Mouse (Mus musculus): ENCODE measurements around the gene Olfr1442. TPM values are rescaled to one million over a fixed set of nuclear protein-coding genes. Genes with fewer than 3 reads are reported as not detected.

Gene Olfr1442
- polyA plus RNA-seq, 1 experiment from 2014 or later: not detected

- no peak for ATAC-seq (replicated peaks; ENCODE audit: insufficient number of reproducible peaks, low FRiP score, low TSS enrichment)
- H3K4me2 ChIP-seq: no peak overlapping the region
- H3K4me3 ChIP-seq (ENCODE audit: low read depth, low read length): no peak overlapping the region
- H3K36me3 ChIP-seq (ENCODE audit: control insufficient read depth, insufficient read depth, low read length): no peaks in the 10 kb centered on the region
- H3K27ac ChIP-seq (ENCODE audit: low read depth, low read length): no peak overlapping the region
- H3K4me1 ChIP-seq (ENCODE audit: control insufficient read depth, insufficient read depth, low read length): no peaks in the 10 kb centered on the region
- 82% methylated on average over 4 of the region's 4 CpGs for WGBS (ENCODE audit: insufficient replicate concordance)
- H3K9ac ChIP-seq (ENCODE audit: low read depth, low read length): no peak overlapping the region
- H3K9me3 ChIP-seq (replicated peaks; ENCODE audit: control insufficient read depth, low read length): no peaks in the 10 kb centered on the region
- no peaks in the 10 kb centered on the region for H3K27me3 ChIP-seq (ENCODE audit: control insufficient read depth, insufficient read depth, low read length)
Measured at GRCm38 (mm10) chr19:12671051-12671450, 812 bp downstream of the Olfr1442 start.

- no peak within 1 kb of the TSS for H3K4me2 ChIP-seq
- WGBS (ENCODE audit: insufficient replicate concordance): 57% methylated on average over 3 of the region's 3 CpGs
- H3K9me3 ChIP-seq (replicated peaks; ENCODE audit: control insufficient read depth, low read length): no peaks in the 10 kb centered on the region
- no peak within 1 kb of the TSS for H3K4me3 ChIP-seq (ENCODE audit: low read depth, low read length)
- H3K4me1 ChIP-seq (ENCODE audit: control insufficient read depth, insufficient read depth, low read length): no peaks in the 10 kb centered on the region
- no peaks in the 10 kb centered on the region for H3K36me3 ChIP-seq (ENCODE audit: control insufficient read depth, insufficient read depth, low read length)
- H3K27me3 ChIP-seq (ENCODE audit: control insufficient read depth, insufficient read depth, low read length): no peaks in the 10 kb centered on the region
- no peak for ATAC-seq (replicated peaks; ENCODE audit: insufficient number of reproducible peaks, low FRiP score, low TSS enrichment)
- no peak within 1 kb of the TSS for H3K27ac ChIP-seq (ENCODE audit: low read depth, low read length)
- H3K9ac ChIP-seq (ENCODE audit: low read depth, low read length): no peak within 1 kb of the TSS
Measured at GRCm38 (mm10) chr19:12677812-12678211, 7.6 kb downstream of the Olfr1442 start, which contains the start of gene Olfr1443. Olfr1443 (plus strand) TSS chr19:12678112.

GRCm38 (mm10) chr19:12684638-12685037 lies 14.4 kb downstream of the Olfr1442 start:
- H3K4me3 ChIP-seq (ENCODE audit: low read depth, low read length): no peak overlapping the region
- no peaks in the 10 kb centered on the region for H3K36me3 ChIP-seq (ENCODE audit: control insufficient read depth, insufficient read depth, low read length)
- H3K27ac ChIP-seq (ENCODE audit: low read depth, low read length): no peak overlapping the region
- no peak overlapping the region for H3K9ac ChIP-seq (ENCODE audit: low read depth, low read length)
- H3K27me3 ChIP-seq (ENCODE audit: control insufficient read depth, insufficient read depth, low read length): no peaks in the 10 kb centered on the region
- no peaks in the 10 kb centered on the region for H3K9me3 ChIP-seq (replicated peaks; ENCODE audit: control insufficient read depth, low read length)
- H3K4me1 ChIP-seq (ENCODE audit: control insufficient read depth, insufficient read depth, low read length): no peaks in the 10 kb centered on the region
- no peak overlapping the region for H3K4me2 ChIP-seq
- no peak for ATAC-seq (replicated peaks; ENCODE audit: insufficient number of reproducible peaks, low FRiP score, low TSS enrichment)

GRCm38 (mm10) chr19:12685231-12685630 lies 15.0 kb downstream of the Olfr1442 start:
- Histone ChIP-seq H3K27me3 (ENCODE audit: control insufficient read depth, insufficient read depth, low read length) (no peaks in the 10 kb centered on the region), H3K4me1 (ENCODE audit: control insufficient read depth, insufficient read depth, low read length) (no peaks in the 10 kb centered on the region)

GRCm38 (mm10) chr19:12695590-12695989 lies 25.4 kb downstream of the Olfr1442 start, which contains the start of gene Keg1:
Keg1 (plus strand) TSS chr19:12695786.
- WGBS (ENCODE audit: insufficient replicate concordance): 71% methylated on average over 3 of the region's 3 CpGs
- H3K36me3 ChIP-seq (ENCODE audit: control insufficient read depth, insufficient read depth, low read length): no peaks in the 10 kb centered on the region
- no peaks in the 10 kb centered on the region for H3K27me3 ChIP-seq (ENCODE audit: control insufficient read depth, insufficient read depth, low read length)
- no peak within 1 kb of the TSS for H3K27ac ChIP-seq (ENCODE audit: low read depth, low read length)
- H3K9me3 ChIP-seq (replicated peaks; ENCODE audit: control insufficient read depth, low read length): no peaks in the 10 kb centered on the region
- no peak within 1 kb of the TSS for H3K4me2 ChIP-seq
- no peak for ATAC-seq (replicated peaks; ENCODE audit: insufficient number of reproducible peaks, low FRiP score, low TSS enrichment)
- H3K9ac ChIP-seq (ENCODE audit: low read depth, low read length): no peak within 1 kb of the TSS
- H3K4me1 ChIP-seq (ENCODE audit: control insufficient read depth, insufficient read depth, low read length): no peaks in the 10 kb centered on the region
- no peak within 1 kb of the TSS for H3K4me3 ChIP-seq (ENCODE audit: low read depth, low read length)

More at GRCm38 (mm10) chr19:12685231-12685630, 15.0 kb downstream of the Olfr1442 start:
- Histone ChIP-seq H3K27ac (ENCODE audit: low read depth, low read length) (no peak overlapping the region), H3K36me3 (ENCODE audit: control insufficient read depth, insufficient read depth, low read length) (no peaks in the 10 kb centered on the region), H3K4me2 (no peak overlapping the region), H3K4me3 (ENCODE audit: low read depth, low read length) (no peak overlapping the region), H3K9me3 (replicated peaks; ENCODE audit: control insufficient read depth, low read length) (no peaks in the 10 kb centered on the region), H3K9ac (ENCODE audit: low read depth, low read length) (no peak overlapping the region)
- no peak for ATAC-seq (replicated peaks; ENCODE audit: insufficient number of reproducible peaks, low FRiP score, low TSS enrichment)

GRCm38 (mm10) chr19:12696221-12696620 lies 26.0 kb downstream of the Olfr1442 start:
- Histone ChIP-seq H3K9me3 (replicated peaks; ENCODE audit: control insufficient read depth, low read length) (no peaks in the 10 kb centered on the region), H3K27me3 (ENCODE audit: control insufficient read depth, insufficient read depth, low read length) (no peaks in the 10 kb centered on the region), H3K4me1 (ENCODE audit: control insufficient read depth, insufficient read depth, low read length) (no peaks in the 10 kb centered on the region), H3K36me3 (ENCODE audit: control insufficient read depth, insufficient read depth, low read length) (no peaks in the 10 kb centered on the region), H3K4me2 (no peak overlapping the region), H3K9ac (ENCODE audit: low read depth, low read length) (no peak overlapping the region), H3K27ac (ENCODE audit: low read depth, low read length) (no peak overlapping the region), H3K4me3 (ENCODE audit: low read depth, low read length) (no peak overlapping the region)
- no peak for ATAC-seq (replicated peaks; ENCODE audit: insufficient number of reproducible peaks, low FRiP score, low TSS enrichment)

GRCm38 (mm10) chr19:12708458-12708857 lies 38.2 kb downstream of the Olfr1442 start:
- H3K27ac ChIP-seq (ENCODE audit: low read depth, low read length): no peak overlapping the region
- no peak overlapping the region for H3K9ac ChIP-seq (ENCODE audit: low read depth, low read length)
- H3K9me3 ChIP-seq (replicated peaks; ENCODE audit: control insufficient read depth, low read length): no peaks in the 10 kb centered on the region
- H3K27me3 ChIP-seq (ENCODE audit: control insufficient read depth, insufficient read depth, low read length): no peaks in the 10 kb centered on the region
- H3K4me1 ChIP-seq (ENCODE audit: control insufficient read depth, insufficient read depth, low read length): no peaks in the 10 kb centered on the region
- H3K4me2 ChIP-seq: no peak overlapping the region
- ATAC-seq (replicated peaks; ENCODE audit: insufficient number of reproducible peaks, low FRiP score, low TSS enrichment): no peak
- no peaks in the 10 kb centered on the region for H3K36me3 ChIP-seq (ENCODE audit: control insufficient read depth, insufficient read depth, low read length)
- H3K4me3 ChIP-seq (ENCODE audit: low read depth, low read length): no peak overlapping the region
- 77% methylated on average over 2 of the region's 2 CpGs for WGBS (ENCODE audit: insufficient replicate concordance)

GRCm38 (mm10) chr19:12708986-12709385 lies 38.7 kb downstream of the Olfr1442 start:
- Histone ChIP-seq H3K27me3 (ENCODE audit: control insufficient read depth, insufficient read depth, low read length) (no peaks in the 10 kb centered on the region), H3K36me3 (ENCODE audit: control insufficient read depth, insufficient read depth, low read length) (no peaks in the 10 kb centered on the region), H3K27ac (ENCODE audit: low read depth, low read length) (no peak overlapping the region), H3K4me1 (ENCODE audit: control insufficient read depth, insufficient read depth, low read length) (no peaks in the 10 kb centered on the region), H3K9ac (ENCODE audit: low read depth, low read length) (no peak overlapping the region), H3K9me3 (replicated peaks; ENCODE audit: control insufficient read depth, low read length) (no peaks in the 10 kb centered on the region), H3K4me3 (ENCODE audit: low read depth, low read length) (no peak overlapping the region), H3K4me2 (no peak overlapping the region)
- no peak for ATAC-seq (replicated peaks; ENCODE audit: insufficient number of reproducible peaks, low FRiP score, low TSS enrichment)

GRCm38 (mm10) chr19:12719189-12719588 lies 49.0 kb downstream of the Olfr1442 start:
- no peak for ATAC-seq (replicated peaks; ENCODE audit: insufficient number of reproducible peaks, low FRiP score, low TSS enrichment)
- no peak overlapping the region for H3K4me2 ChIP-seq
- H3K27ac ChIP-seq (ENCODE audit: low read depth, low read length): no peak overlapping the region
- no peaks in the 10 kb centered on the region for H3K36me3 ChIP-seq (ENCODE audit: control insufficient read depth, insufficient read depth, low read length)
- 81% methylated on average over 6 of the region's 6 CpGs for WGBS (ENCODE audit: insufficient replicate concordance)
- no peak overlapping the region for H3K9ac ChIP-seq (ENCODE audit: low read depth, low read length)
- H3K4me3 ChIP-seq (ENCODE audit: low read depth, low read length): no peak overlapping the region
- no peaks in the 10 kb centered on the region for H3K27me3 ChIP-seq (ENCODE audit: control insufficient read depth, insufficient read depth, low read length)
- no peaks in the 10 kb centered on the region for H3K9me3 ChIP-seq (replicated peaks; ENCODE audit: control insufficient read depth, low read length)
- H3K4me1 ChIP-seq (ENCODE audit: control insufficient read depth, insufficient read depth, low read length): no peaks in the 10 kb centered on the region
